Mouse (Mus musculus): ENCODE data around the gene Clps. TPM values are rescaled to one million over a fixed set of nuclear protein-coding genes. Genes with fewer than 3 reads are reported as not detected.
A peak's percentile ranks its signal among the peaks of the same experiment; 100 is the strongest.

Gene Clps
- total and polyA plus RNA-seq, 3 experiments, result not detected

GRCm38 (mm10) chr17:28588591-28588990, 28.0 kb upstream of the Clps start:
- H3K4me3 ChIP-seq (replicated peaks in 1 of 3; ENCODE audit: low read depth in 2 of 3, low read length in 2 of 3, poor library complexity in 1 of 3), result no peak overlapping the region
- no peak overlapping the region for H3K9ac ChIP-seq (ENCODE audit: insufficient read depth, low read depth)
- DNase-seq (ENCODE audit: extremely low read depth), result no peak
- no peaks in the 10 kb centered on the region; a peak in 1 of 4 replicates for H3K4me1 ChIP-seq (ENCODE audit: control insufficient read depth in 1 of 2, insufficient read depth in 2 of 2)
- H3K27ac ChIP-seq (ENCODE audit: insufficient read depth, low read depth), result no peak overlapping the region
- TF ChIP-seq KAT2A (IDR thresholded peaks at IDR 0.05; ENCODE audit: insufficient replicate concordance, low read length), result no peak
- no peak for TF ChIP-seq EP300 (IDR thresholded peaks at IDR 0.05; ENCODE audit: low read length)
- TF ChIP-seq NRF1 (IDR thresholded peaks at IDR 0.05; ENCODE audit: low read depth, low read length), result no peak
- TF ChIP-seq PAX5 (IDR thresholded peaks at IDR 0.05; ENCODE audit: low read length), result no peak
- no peaks in the 10 kb centered on the region for H3K9me3 ChIP-seq (replicated peaks; ENCODE audit: low read length)
- dilution Hi-C loops (cut with MboI; ENCODE audit: extremely low pct_ligation_motif_present, extremely low pct_unique_long_range_greater_than_20kb, low sequenced_read_pairs), result no loop called here
- in situ Hi-C loops (cut with MboI; ENCODE audit: low pct_ligation_motif_present, low pct_unique_long_range_greater_than_20kb, low sequenced_read_pairs), result no loop called here
- peaks cover 57 to 68% of the 10 kb centered on the region in 2 experiments for H3K36me3 ChIP-seq (replicated peaks in 1 of 2; ENCODE audit: control insufficient read depth in 1 of 2, insufficient read depth in 1 of 2, low read length in 1 of 2)
- H3K4me2 ChIP-seq (ENCODE audit: insufficient read depth, low read depth, poor library complexity, severe bottlenecking), result no peak overlapping the region
- no peaks in the 10 kb centered on the region for H3K79me2 ChIP-seq (replicated peaks; ENCODE audit: control insufficient read depth, extremely low read depth, insufficient read depth, poor library complexity, severe bottlenecking)
- H3K27me3 ChIP-seq (replicated peaks), result no peaks in the 10 kb centered on the region

GRCm38 (mm10) chr17:28586509-28586908, 25.9 kb upstream of the Clps start:
- dilution Hi-C loops (cut with MboI; ENCODE audit: extremely low pct_ligation_motif_present, extremely low pct_unique_long_range_greater_than_20kb, low sequenced_read_pairs), result no loop called here
- no peak overlapping the region for H3K9ac ChIP-seq (ENCODE audit: insufficient read depth, low read depth)
- no peaks in the 10 kb centered on the region for H3K9me3 ChIP-seq (replicated peaks; ENCODE audit: low read length)

GRCm38 (mm10) chr17:28581056-28581455, 20.5 kb upstream of the Clps start:
- Histone ChIP-seq H3K4me2 (ENCODE audit: insufficient read depth, low read depth, poor library complexity, severe bottlenecking) (no peak overlapping the region), H3K79me2 (replicated peaks; ENCODE audit: control insufficient read depth, extremely low read depth, insufficient read depth, poor library complexity, severe bottlenecking) (no peaks in the 10 kb centered on the region), H3K36me3 (replicated peaks in 1 of 2; ENCODE audit: control insufficient read depth in 1 of 2, insufficient read depth in 1 of 2, low read length in 1 of 2) (no peaks in the 10 kb centered on the region), H3K27ac (ENCODE audit: insufficient read depth, low read depth) (no peak overlapping the region), H3K9me3 (replicated peaks; ENCODE audit: low read length) (peaks cover 6% of the 10 kb centered on the region), H3K4me3 (replicated peaks in 1 of 3; ENCODE audit: low read depth in 2 of 3, low read length in 2 of 3, poor library complexity in 1 of 3) (no peak overlapping the region), H3K4me1 (ENCODE audit: control insufficient read depth in 1 of 2, insufficient read depth in 2 of 2) (no peaks in the 10 kb centered on the region; a peak in 1 of 4 replicates), H3K9ac (ENCODE audit: insufficient read depth, low read depth) (no peak overlapping the region), H3K27me3 (replicated peaks) (peaks cover 7% of the 10 kb centered on the region)
- TF ChIP-seq CTCF (conservative IDR thresholded peaks at IDR 0.05 in 1 of 2, IDR thresholded peaks at IDR 0.05 in 1 of 2; ENCODE audit: low read depth in 2 of 2, low read length in 2 of 2), result peak in 1 of 2 experiments; percentile 37; a peak in 2 of 4 replicates
- TF ChIP-seq SMC3 (IDR thresholded peaks at IDR 0.05; ENCODE audit: low read depth, low read length), result no peak
- dilution Hi-C loops (cut with MboI; ENCODE audit: extremely low pct_ligation_motif_present, extremely low pct_unique_long_range_greater_than_20kb, low sequenced_read_pairs), result no loop called here
- DNase-seq (ENCODE audit: extremely low read depth), result no peak
- in situ Hi-C loops (cut with MboI; ENCODE audit: low pct_ligation_motif_present, low pct_unique_long_range_greater_than_20kb, low sequenced_read_pairs), result no loop called here

More at GRCm38 (mm10) chr17:28586509-28586908, 25.9 kb upstream of the Clps start:
- peaks cover 38 to 47% of the 10 kb centered on the region in 2 experiments for H3K36me3 ChIP-seq (replicated peaks in 1 of 2; ENCODE audit: control insufficient read depth in 1 of 2, insufficient read depth in 1 of 2, low read length in 1 of 2)
- TF ChIP-seq USF1 (IDR thresholded peaks at IDR 0.05; ENCODE audit: low read depth, low read length) (no peak), PAX5 (IDR thresholded peaks at IDR 0.05; ENCODE audit: low read length) (no peak)
- no peak for DNase-seq (ENCODE audit: extremely low read depth)
- H3K4me1 ChIP-seq (ENCODE audit: control insufficient read depth in 1 of 2, insufficient read depth in 2 of 2), result no peaks in the 10 kb centered on the region; a peak in 1 of 4 replicates
- H3K4me2 ChIP-seq (ENCODE audit: insufficient read depth, low read depth, poor library complexity, severe bottlenecking), result no peak overlapping the region
- H3K27ac ChIP-seq (ENCODE audit: insufficient read depth, low read depth), result no peak overlapping the region
- no peaks in the 10 kb centered on the region for H3K27me3 ChIP-seq (replicated peaks)
- in situ Hi-C loops (cut with MboI; ENCODE audit: low pct_ligation_motif_present, low pct_unique_long_range_greater_than_20kb, low sequenced_read_pairs), result no loop called here
- no peaks in the 10 kb centered on the region for H3K79me2 ChIP-seq (replicated peaks; ENCODE audit: control insufficient read depth, extremely low read depth, insufficient read depth, poor library complexity, severe bottlenecking)
- H3K4me3 ChIP-seq (replicated peaks in 1 of 3; ENCODE audit: low read depth in 2 of 3, low read length in 2 of 3, poor library complexity in 1 of 3), result no peak overlapping the region

GRCm38 (mm10) chr17:28580396-28580795, 19.8 kb upstream of the Clps start:
- Histone ChIP-seq H3K4me3 (replicated peaks in 1 of 3; ENCODE audit: low read depth in 2 of 3, low read length in 2 of 3, poor library complexity in 1 of 3) (no peak overlapping the region), H3K9ac (ENCODE audit: insufficient read depth, low read depth) (no peak overlapping the region), H3K27ac (ENCODE audit: insufficient read depth, low read depth) (no peak overlapping the region), H3K9me3 (replicated peaks; ENCODE audit: low read length) (peaks cover 12% of the 10 kb centered on the region), H3K36me3 (replicated peaks in 1 of 2; ENCODE audit: control insufficient read depth in 1 of 2, insufficient read depth in 1 of 2, low read length in 1 of 2) (no peaks in the 10 kb centered on the region), H3K27me3 (replicated peaks) (peaks cover 7% of the 10 kb centered on the region), H3K4me1 (ENCODE audit: control insufficient read depth in 1 of 2, insufficient read depth in 2 of 2) (peaks cover 0 to 4% of the 10 kb centered on the region in 2 experiments; a peak in 2 of 4 replicates), H3K4me2 (ENCODE audit: insufficient read depth, low read depth, poor library complexity, severe bottlenecking) (no peak overlapping the region), H3K79me2 (replicated peaks; ENCODE audit: control insufficient read depth, extremely low read depth, insufficient read depth, poor library complexity, severe bottlenecking) (no peaks in the 10 kb centered on the region)
- peak; percentile 48 for DNase-seq (ENCODE audit: extremely low read depth)
- peak; percentile 57; the same call in 1 of the 2 replicates for TF ChIP-seq MAX (IDR thresholded peaks at IDR 0.05; ENCODE audit: low read length)
- TF ChIP-seq MAZ (IDR thresholded peaks at IDR 0.05; ENCODE audit: low read depth, low read length), result no peak
- no peak for TF ChIP-seq MEF2A (IDR thresholded peaks at IDR 0.05; ENCODE audit: borderline replicate concordance, low read depth, low read length)
- TF ChIP-seq MXI1 (IDR thresholded peaks at IDR 0.05; ENCODE audit: low read depth, low read length), result peak; percentile 95
- TF ChIP-seq POLR2A (IDR thresholded peaks at IDR 0.05; ENCODE audit: low read depth, low read length), result no peak
- TF ChIP-seq SIN3A (IDR thresholded peaks at IDR 0.05; ENCODE audit: low read length), result peak; percentile 66; the same call in 1 of the 2 replicates
- TF ChIP-seq UBTF (IDR thresholded peaks at IDR 0.05; ENCODE audit: low read depth, low read length), result no peak
- TF ChIP-seq CHD2 (IDR thresholded peaks at IDR 0.05; ENCODE audit: low read length), result no peak
- dilution Hi-C loops (cut with MboI; ENCODE audit: extremely low pct_ligation_motif_present, extremely low pct_unique_long_range_greater_than_20kb, low sequenced_read_pairs) (no loop called here), in situ Hi-C loops (cut with MboI; ENCODE audit: low pct_ligation_motif_present, low pct_unique_long_range_greater_than_20kb, low sequenced_read_pairs) (no loop called here)
